Mouse (Mus musculus) heart, adult 2 months (tissue): ENCODE results near the gene Nfatc4.

Source experiments
- CTCF ChIP-seq: fragments of 200-600 bp; IDR thresholded peaks from 2 replicates; pipeline ENCODE4 v1.8.1; 2022; ENCODE audit warnings: antibody characterized with exemption, mild to moderate bottlenecking, moderate library complexity
- POLR2A ChIP-seq: fragments of 200-500 bp; IDR thresholded peaks from 2 replicates; pipeline ENCODE4 v1.6.1; 2011; ENCODE audit warnings: mild to moderate bottlenecking, low read depth, low read length, control low read depth; ENCODE audit not compliant: insufficient read depth

GRCm38 (mm10) chr14:55793946-55794345, 29.0 kb upstream of the Nfatc4 start:
- no peak for TF ChIP-seq CTCF
- no peak for TF ChIP-seq POLR2A
